Mouse (Mus musculus) myocyte (in vitro differentiated cells): ENCODE results near the gene Cldn15. TPM values are rescaled to one million over a fixed set of nuclear protein-coding genes. Genes with fewer than 3 reads are reported as not detected.

Source experiments
- H3K27me3 ChIP-seq: one replicate; pipeline ENCODE4 v1.6.1; 2011; ENCODE audit not compliant: control insufficient read depth, insufficient read depth, insufficient read length
- H3K36me3 ChIP-seq: one replicate; pipeline ENCODE4 v1.6.1; 2011; ENCODE audit not compliant: control insufficient read depth, insufficient read depth
- H3K4me2 ChIP-seq: one replicate; pipeline ENCODE4 v1.6.1; 2011; ENCODE audit warnings: low read depth, control low read depth
- H3K4me3 ChIP-seq: one replicate; pipeline ENCODE4 v1.5.1; 2011; ENCODE audit warnings: mild to moderate bottlenecking, control low read depth, moderate library complexity
- H3K79me2 ChIP-seq: one replicate; pipeline ENCODE4 v1.6.1; 2011; ENCODE audit not compliant: control insufficient read depth, insufficient read depth
- H3ac ChIP-seq: one replicate; pipeline ENCODE4 v1.6.1; 2011; ENCODE audit not compliant: control insufficient read depth, insufficient read length
- CEBPB ChIP-seq: IDR thresholded peaks from 2 replicates; pipeline ENCODE4 v1.6.1; 2011; ENCODE audit warnings: mild to moderate bottlenecking, moderate library complexity; ENCODE audit not compliant: poor library complexity, insufficient read depth, severe bottlenecking
- E2F4 ChIP-seq: IDR thresholded peaks from one replicate; pipeline ENCODE4 v1.6.1; 2011; ENCODE audit warnings: mild to moderate bottlenecking, control low read depth, moderate library complexity; ENCODE audit not compliant: insufficient read depth
- MAX ChIP-seq: IDR thresholded peaks from one replicate; pipeline ENCODE4 v1.6.1; 2011; ENCODE audit warnings: low read depth, mild to moderate bottlenecking, control low read depth
- MYOD1 ChIP-seq, 3 experiments: IDR thresholded peaks; one replicate each; pipeline ENCODE4 v1.6.1; 2011; ENCODE audit warnings: control low read depth in 2 of 3, low read depth in 2 of 3, mild to moderate bottlenecking in 2 of 3, moderate library complexity in 1 of 3; ENCODE audit not compliant: insufficient read length in 2 of 3, control insufficient read depth in 1 of 3
- MYOG ChIP-seq, 3 experiments: IDR thresholded peaks; one replicate each; pipeline ENCODE4 v1.6.1; 2011; ENCODE audit warnings: control low read depth in 2 of 3, low read depth in 2 of 3, mild to moderate bottlenecking in 2 of 3; ENCODE audit not compliant: insufficient read length in 2 of 3, control insufficient read depth in 1 of 3, insufficient read depth in 1 of 3
- POLR2A ChIP-seq: IDR thresholded peaks from one replicate; pipeline ENCODE4 v1.6.1; 2011; ENCODE audit warnings: low read depth, mild to moderate bottlenecking, control low read depth, moderate library complexity; ENCODE audit not compliant: insufficient read length
- POLR2AphosphoS2 ChIP-seq: IDR thresholded peaks from one replicate; pipeline ENCODE4 v1.6.1; 2011; ENCODE audit warnings: low read depth, control low read depth; ENCODE audit not compliant: insufficient read length
- REST ChIP-seq: IDR thresholded peaks from one replicate; pipeline ENCODE4 v1.6.1; 2011; ENCODE audit warnings: mild to moderate bottlenecking, control low read depth, moderate library complexity; ENCODE audit not compliant: insufficient read depth, insufficient read length
- SRF ChIP-seq: IDR thresholded peaks from one replicate; pipeline ENCODE4 v1.6.1; 2011; ENCODE audit warnings: low read depth; ENCODE audit not compliant: control insufficient read depth, insufficient read length
- TCF3 ChIP-seq: IDR thresholded peaks from one replicate; pipeline ENCODE4 v1.6.1; 2011; ENCODE audit warnings: low read depth, control low read depth; ENCODE audit not compliant: insufficient read length
- USF1 ChIP-seq: IDR thresholded peaks from one replicate; pipeline ENCODE4 v1.6.1; 2011; ENCODE audit warnings: low read depth, mild to moderate bottlenecking, control low read depth, moderate library complexity
- polyA plus RNA-seq: library from polyadenylated mRNA; unstranded; fragments of >200 nt; fragmentation: generic; extraction: Trizol; gene quantifications from one replicate; pipeline ENCODE4 v1.2.1, GENCODE M21; 2012; ENCODE audit warnings: missing spikeins

Gene Cldn15
- polyA plus RNA-seq, 1 experiment: 0.23 TPM

DNA sequence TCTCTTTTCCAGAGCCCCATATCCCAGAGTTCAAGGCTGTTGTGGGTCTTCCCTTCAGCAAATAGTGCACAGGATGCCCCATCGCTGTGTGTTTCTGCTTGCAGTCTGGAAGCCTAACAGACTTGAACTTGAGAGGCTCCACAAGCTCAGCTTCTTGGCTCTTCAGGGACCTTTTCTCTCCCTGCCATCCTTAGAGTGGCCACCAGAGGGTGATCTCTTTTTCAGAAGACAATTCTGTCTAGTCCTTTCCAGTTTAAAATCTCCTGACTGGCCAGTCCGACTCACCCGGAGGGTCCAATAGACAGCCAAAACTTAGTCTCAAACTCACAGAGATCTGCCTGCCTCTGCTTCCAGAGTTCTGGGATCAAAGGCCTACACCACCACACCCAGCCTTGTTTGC, 43.6 kb downstream of the Cldn15 start:
- no peak overlapping the region for H3K4me2 ChIP-seq
- TF ChIP-seq SRF: no peak
- no peak for TF ChIP-seq USF1
- no peak for TF ChIP-seq POLR2AphosphoS2
- no peak for TF ChIP-seq POLR2A
- TF ChIP-seq REST: no peak
- no peak for TF ChIP-seq MAX
- TF ChIP-seq TCF3: no peak
- TF ChIP-seq MYOD1 (IDR thresholded peaks at IDR 0.05; ENCODE audit: control insufficient read depth in 1 of 3, insufficient read length in 2 of 3, low read depth in 2 of 3): no peak
- no peak for TF ChIP-seq E2F4
- no peak for TF ChIP-seq CEBPB
- no peaks in the 10 kb centered on the region for H3K36me3 ChIP-seq
- H3ac ChIP-seq: no peak overlapping the region
- no peak overlapping the region for H3K4me3 ChIP-seq
- H3K79me2 ChIP-seq: no peaks in the 10 kb centered on the region
- peaks cover 7% of the 10 kb centered on the region for H3K27me3 ChIP-seq

DNA sequence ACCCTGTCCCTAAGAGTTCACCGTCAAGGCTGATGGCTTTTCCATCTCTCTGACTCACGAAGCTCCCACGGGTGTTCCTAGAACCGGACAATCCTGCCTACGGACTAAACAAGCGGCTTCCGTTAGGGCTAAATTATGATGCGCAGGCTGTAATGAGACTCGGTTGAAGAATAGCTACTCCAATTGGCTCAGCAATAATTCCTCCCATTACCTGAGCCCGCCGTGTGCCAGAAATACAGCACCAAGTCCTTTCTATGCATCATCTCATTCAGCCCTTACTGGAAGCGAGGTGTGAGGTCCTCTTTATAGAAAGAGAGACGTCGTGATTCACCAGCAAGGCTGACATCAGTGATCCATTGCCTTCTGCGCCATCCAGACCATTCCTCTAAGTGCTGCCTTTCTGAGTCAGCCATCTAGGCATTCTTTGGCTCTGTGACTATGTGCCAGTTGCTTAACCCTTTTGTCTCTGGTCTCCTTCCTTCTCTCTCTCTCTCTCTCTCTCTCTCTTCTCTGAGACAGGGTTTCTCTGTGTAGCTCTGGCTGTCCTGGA, 46.1 kb downstream of the Cldn15 start:
- Histone ChIP-seq H3ac (no peak overlapping the region), H3K79me2 (no peaks in the 10 kb centered on the region), H3K4me3 (no peak overlapping the region), H3K36me3 (no peaks in the 10 kb centered on the region), H3K4me2 (no peak overlapping the region), H3K27me3 (no peaks in the 10 kb centered on the region)
- TF ChIP-seq REST (no peak), POLR2AphosphoS2 (no peak), POLR2A (no peak), CEBPB (no peak), MYOD1 (IDR thresholded peaks at IDR 0.05; ENCODE audit: control insufficient read depth in 1 of 3, insufficient read length in 2 of 3, low read depth in 2 of 3) (no peak), MYOG (IDR thresholded peaks at IDR 0.05; ENCODE audit: control insufficient read depth in 1 of 3, insufficient read depth in 1 of 3, insufficient read length in 2 of 3, low read depth in 2 of 3) (no peak)

DNA sequence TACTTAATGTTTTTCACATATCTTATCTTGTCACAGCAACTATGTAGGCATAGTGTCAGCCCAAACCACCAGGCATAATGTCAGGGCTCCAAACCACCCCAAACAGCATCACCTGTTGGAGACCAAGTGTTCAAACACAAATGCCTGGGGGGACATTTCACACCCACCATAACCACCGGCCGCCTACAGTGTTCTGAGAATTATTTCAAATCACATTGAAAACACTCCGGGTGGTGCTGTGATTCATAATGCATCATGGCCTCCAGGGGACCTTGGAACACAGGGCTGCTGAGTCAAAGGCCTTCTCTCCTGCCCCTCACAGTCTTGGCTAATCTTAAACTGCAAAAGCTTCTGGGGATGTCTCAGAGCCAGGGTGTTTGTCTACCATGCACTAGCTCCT, 49.5 kb downstream of the Cldn15 start:
- Histone ChIP-seq H3K4me2 (no peak overlapping the region), H3K79me2 (no peaks in the 10 kb centered on the region), H3ac (no peak overlapping the region), H3K27me3 (no peaks in the 10 kb centered on the region), H3K4me3 (no peak overlapping the region), H3K36me3 (no peaks in the 10 kb centered on the region)
- TF ChIP-seq MYOD1 (IDR thresholded peaks at IDR 0.05; ENCODE audit: control insufficient read depth in 1 of 3, insufficient read length in 2 of 3, low read depth in 2 of 3) (peak in 1 of 3 experiments; percentile 60), USF1 (no peak), MYOG (IDR thresholded peaks at IDR 0.05; ENCODE audit: control insufficient read depth in 1 of 3, insufficient read depth in 1 of 3, insufficient read length in 2 of 3, low read depth in 2 of 3) (no peak)

DNA sequence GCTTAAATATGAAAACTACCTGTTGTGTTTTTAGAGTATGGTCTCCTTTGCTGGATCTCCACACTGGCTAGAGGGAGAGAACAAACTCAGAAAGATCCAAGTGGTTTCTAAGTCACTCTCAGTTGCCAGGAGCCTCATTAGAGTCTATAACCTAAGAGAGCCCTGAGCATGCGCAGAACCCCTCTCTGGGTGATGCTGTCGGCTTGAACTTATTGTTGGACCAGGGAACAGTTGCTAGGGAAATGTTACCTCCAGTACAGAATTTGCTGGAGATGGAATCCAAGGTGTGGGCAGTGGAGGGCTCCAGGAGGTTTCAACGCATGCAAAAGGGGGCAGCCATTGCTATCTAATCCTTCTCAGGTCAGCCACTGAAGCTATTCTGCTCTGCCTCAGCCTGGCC, 57.9 kb downstream of the Cldn15 start:
- no peak overlapping the region for H3K4me3 ChIP-seq
- no peaks in the 10 kb centered on the region for H3K79me2 ChIP-seq
- H3K4me2 ChIP-seq: no peak overlapping the region
- peaks cover 18% of the 10 kb centered on the region for H3K27me3 ChIP-seq
- no peak for TF ChIP-seq USF1
- H3ac ChIP-seq: no peak overlapping the region
- no peaks in the 10 kb centered on the region for H3K36me3 ChIP-seq

DNA sequence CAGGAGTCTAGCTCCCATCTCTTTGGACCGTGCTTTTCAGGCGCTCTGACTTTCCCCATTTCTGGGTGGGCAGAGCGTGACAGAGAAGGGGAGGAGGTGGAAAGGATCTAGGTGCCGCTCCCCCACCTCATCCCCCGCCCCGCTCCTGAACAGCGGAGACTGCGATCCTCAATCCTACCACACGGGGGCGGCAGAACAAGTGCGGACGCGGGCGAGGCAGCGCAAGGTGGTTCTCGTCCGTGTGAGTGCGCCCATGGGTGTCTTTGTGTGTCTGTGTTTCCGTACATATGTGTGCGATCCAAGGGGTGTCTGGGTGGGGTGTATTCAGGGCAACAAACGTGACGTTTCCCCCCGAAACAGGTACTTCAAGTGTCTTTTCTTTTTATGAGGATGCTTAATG, 58.7 kb downstream of the Cldn15 start:
- peak overlapping the region; percentile 59 for H3K4me2 ChIP-seq

More for the DNA sequence above, 58.7 kb downstream of the Cldn15 start:
- no peaks in the 10 kb centered on the region for H3K79me2 ChIP-seq
- TF ChIP-seq MYOD1 (IDR thresholded peaks at IDR 0.05; ENCODE audit: control insufficient read depth in 1 of 3, insufficient read length in 2 of 3, low read depth in 2 of 3) (peak in 1 of 3 experiments; percentile 17), POLR2AphosphoS2 (no peak), REST (peak; percentile 7)
- no peak overlapping the region for H3K4me3 ChIP-seq
- peaks cover 18% of the 10 kb centered on the region for H3K27me3 ChIP-seq
- no peaks in the 10 kb centered on the region for H3K36me3 ChIP-seq
- no peak overlapping the region for H3ac ChIP-seq

Other genes with a start within 250 kb of the Cldn15 start
- gene Col26a1, start 83.4 kb upstream of the Cldn15 start, polyA plus RNA-seq: 1.00 TPM
- 19.6 TPM for gene Ift22, start 58.5 kb upstream of the Cldn15 start, polyA plus RNA-seq
- gene Fis1, start 13.3 kb upstream of the Cldn15 start, polyA plus RNA-seq: 283 TPM
- 124 TPM for gene Plod3, start 20.4 kb downstream of the Cldn15 start, polyA plus RNA-seq
- gene Znhit1, start 21.4 kb downstream of the Cldn15 start, polyA plus RNA-seq: 97.7 TPM
- gene Vgf, start 59.8 kb downstream of the Cldn15 start, polyA plus RNA-seq: 0.04 TPM
- gene Ap1s1, start 79.5 kb downstream of the Cldn15 start, polyA plus RNA-seq: 172 TPM
- 17.6 TPM for gene Serpine1, start 105.7 kb downstream of the Cldn15 start, polyA plus RNA-seq
- gene Trim56, start 149.6 kb downstream of the Cldn15 start, polyA plus RNA-seq: 5.9 TPM
- gene Muc3, start 182.7 kb downstream of the Cldn15 start, polyA plus RNA-seq: not detected
- not detected for gene Muc3a, start 245.8 kb downstream of the Cldn15 start, polyA plus RNA-seq